16 mouse cellular contexts compared by ENCODE assay signal in genomic region chr16:90565182-90565581, GRCm38 (mm10).
DNase-seq lines count a peak whose midpoint lies in the region; ATAC-seq and TF ChIP-seq lines count a peak whose summit lies in the region.
"Had no signal": no experiment of that assay in that cellular context is flagged by ENCODE, and none has a peak within 500 bp of the region (broad histone marks: within the 10 kb centered on the region; RNA-seq: fewer than 3 reads in every experiment).

No protein-coding gene starts in this region.

- no peak for TF ChIP-seq CTCF in intestine, postnatal 0 days (IDR thresholded peaks at IDR 0.05; ENCODE audit: low read depth)

- peak; percentile 77 for ATAC-seq in forebrain, embryonic 16.5 days
- no peak for ATAC-seq in intestine, postnatal 0 days
- ATAC-seq: hindbrain, postnatal 0 days; midbrain, embryonic 13.5 days had no signal

- H3K4me3 ChIP-seq in forebrain, embryonic 16.5 days (replicated peaks; ENCODE audit: low read length), result no peak overlapping the region
- no peak overlapping the region for H3K4me3 ChIP-seq in intestine, postnatal 0 days (ENCODE audit: low read depth, low read length)
- H3K4me3 ChIP-seq: heart, embryonic 10.5 days; liver, embryonic 13.5 days; midbrain, embryonic 13.5 days had no signal

- no peaks in the 10 kb centered on the region for H3K9me3 ChIP-seq in forebrain, embryonic 16.5 days (ENCODE audit: control insufficient read depth, low read length)
- no peaks in the 10 kb centered on the region for H3K9me3 ChIP-seq in intestine, postnatal 0 days (ENCODE audit: control insufficient read depth)
- H3K9me3 ChIP-seq: heart, embryonic 10.5 days; liver, embryonic 13.5 days; midbrain, embryonic 13.5 days had no signal

- peak; percentile 40 for DNase-seq in layer of hippocampus, adult 11-12 months (ENCODE audit: low spot score)
- no peak for DNase-seq in layer of hippocampus, postnatal 25 days (ENCODE audit: extremely low spot score in 1 of 2, low spot score in 1 of 2)
- DNase-seq in 3T3-L1 (ENCODE audit: low read depth, low spot score) (peak; percentile 64), MN1 (ENCODE audit: low spot score) (peak; percentile 55)
- DNase-seq in cerebellum, adult 9-11 months, result no peak
- no peak for DNase-seq in gastrocnemius, postnatal 25 days
- DNase-seq: cerebellum, postnatal 10 days; kidney, adult 8-10 months; liver, embryonic 13.5 days; right cerebral cortex, postnatal 14 days; thymus, postnatal 25 days had no signal

- WGBS in forebrain, embryonic 16.5 days, result 35% methylated on average over 2 of the region's 2 CpGs
- WGBS in intestine, postnatal 0 days, result 64% methylated on average over 2 of the region's 2 CpGs

- no peak overlapping the region for H3K27ac ChIP-seq in forebrain, embryonic 16.5 days (ENCODE audit: low read length)
- no peak overlapping the region for H3K27ac ChIP-seq in intestine, postnatal 0 days (ENCODE audit: low read depth, low read length)
- H3K27ac ChIP-seq: heart, embryonic 10.5 days; hindbrain, postnatal 0 days; liver, embryonic 13.5 days; midbrain, embryonic 13.5 days had no signal

- no peak overlapping the region for H3K4me2 ChIP-seq in forebrain, embryonic 16.5 days (ENCODE audit: low read length)
- H3K4me2 ChIP-seq in intestine, postnatal 0 days (replicated peaks; ENCODE audit: low read depth), result no peak overlapping the region
- H3K4me2 ChIP-seq: liver, embryonic 13.5 days; midbrain, embryonic 13.5 days had no signal

- H3K27me3 ChIP-seq in forebrain, embryonic 16.5 days (replicated peaks; ENCODE audit: control insufficient read depth, insufficient read depth, low read length), result no peaks in the 10 kb centered on the region
- H3K27me3 ChIP-seq in intestine, postnatal 0 days (replicated peaks; ENCODE audit: control insufficient read depth, insufficient read depth, low read length), result no peaks in the 10 kb centered on the region
- H3K27me3 ChIP-seq: liver, embryonic 13.5 days; midbrain, embryonic 13.5 days had no signal

- H3K9ac ChIP-seq in forebrain, embryonic 16.5 days (replicated peaks; ENCODE audit: low read depth, low read length), result no peak overlapping the region
- no peak overlapping the region for H3K9ac ChIP-seq in intestine, postnatal 0 days (ENCODE audit: low read depth, low read length)
- H3K9ac ChIP-seq: liver, embryonic 13.5 days; midbrain, embryonic 13.5 days had no signal

- H3K36me3 ChIP-seq in forebrain, embryonic 16.5 days (ENCODE audit: control insufficient read depth, insufficient read depth), result no peaks in the 10 kb centered on the region
- H3K36me3 ChIP-seq in intestine, postnatal 0 days (ENCODE audit: control insufficient read depth, insufficient read depth), result no peaks in the 10 kb centered on the region
- H3K36me3 ChIP-seq: heart, embryonic 10.5 days; liver, embryonic 13.5 days; midbrain, embryonic 13.5 days had no signal

- 0 out of 2 replicates have a peak, but pooled peaks cover 2% of the 10 kb centered on the region for H3K4me1 ChIP-seq in forebrain, embryonic 16.5 days (replicated peaks; ENCODE audit: control insufficient read depth, insufficient read depth, low read length)
- no peaks in the 10 kb centered on the region for H3K4me1 ChIP-seq in intestine, postnatal 0 days (replicated peaks; ENCODE audit: control insufficient read depth, insufficient read depth, low read length)
- H3K4me1 ChIP-seq: heart, embryonic 10.5 days; liver, embryonic 13.5 days; midbrain, embryonic 13.5 days had no signal

Comparison
In these comparisons a context has a peak if more than half of its experiments do, and no peak if none do; other contexts are left out.
1. DNase-seq: peak in layer of hippocampus, adult 11-12 months (single experiment), 3T3-L1 (single experiment) and MN1 (single experiment); none in layer of hippocampus, postnatal 25 days (0 of 2), cerebellum, adult 9-11 months (single experiment) and gastrocnemius, postnatal 25 days (single experiment).